Mouse (Mus musculus): ENCODE results near the gene Adra1b.

- no peak for TF ChIP-seq CTCF (IDR thresholded peaks at IDR 0.05; ENCODE audit: low read depth, low read length)
- no peak for TF ChIP-seq POLR2A (IDR thresholded peaks at IDR 0.05; ENCODE audit: extremely low read depth, insufficient read depth, low read length)
Observed at GRCm38 (mm10) chr11:43773725-43774124, 127.3 kb downstream of the Adra1b start.

Data from liver, adult 2 months (tissue).